Mouse (Mus musculus) stomach, postnatal 0 days (tissue): ENCODE data around the gene Zrsr1.

Experiments used
- CTCF ChIP-seq: IDR thresholded peaks from 2 replicates; pipeline ENCODE4 v1.5.1; 2016; ENCODE audit warnings: antibody characterized with exemption, low read depth, mild to moderate bottlenecking, moderate library complexity
- EP300 ChIP-seq: optimal IDR thresholded peaks from 2 replicates; pipeline ENCODE3; 2016; ENCODE audit warnings: antibody characterized with exemption

- TF ChIP-seq CTCF (no peak), EP300 (no peak)
Measured at GRCm38 (mm10) chr11:22952668-22953067, 19.1 kb upstream of the Zrsr1 start.
